Mouse (Mus musculus): ENCODE data around the gene Chit1.

Chit1 gene

GRCm38 (mm10) chr1:134079477-134080163, 31.4 kb upstream of the Chit1 start:
- DNase-seq (ENCODE audit: low read depth) = peak; percentile 76

- DNase-seq (ENCODE audit: low read depth) = no peak
These were observed 30.6 kb upstream of the Chit1 start for GRCm38 (mm10) chr1:134080406-134080805.

DNA sequence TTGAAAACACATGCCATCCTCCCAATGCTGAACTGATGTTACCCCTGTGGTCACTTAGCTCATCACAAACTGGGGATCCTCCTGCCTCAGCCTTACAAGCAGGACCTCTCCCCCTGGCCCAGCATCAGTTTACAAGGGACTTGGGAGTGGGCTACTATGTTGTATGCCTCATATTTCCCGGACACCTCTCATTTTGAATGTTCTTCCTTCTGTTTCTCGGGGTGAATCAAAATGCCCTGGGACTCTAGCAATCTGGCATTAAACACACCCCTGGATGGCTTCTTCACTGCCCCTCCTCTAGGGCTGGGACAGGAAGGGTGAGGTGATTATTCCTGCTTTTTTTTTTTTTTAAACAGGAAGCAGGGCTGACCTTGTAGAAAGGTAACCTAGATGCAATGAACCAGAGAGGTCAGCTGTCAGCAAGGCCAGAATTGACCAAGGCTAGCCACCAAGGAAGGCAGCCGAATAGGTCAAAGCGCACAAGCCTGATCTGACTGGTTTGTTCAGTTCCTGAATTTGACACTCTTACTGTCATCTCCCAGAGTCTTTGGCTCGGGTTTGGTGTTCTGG, 30.1 kb upstream of the Chit1 start:
- no peak for DNase-seq (ENCODE audit: low read depth)

- DNase-seq (ENCODE audit: low read depth) = no peak
These were observed 28.0 kb upstream of the Chit1 start for GRCm38 (mm10) chr1:134082987-134083516.

DNA sequence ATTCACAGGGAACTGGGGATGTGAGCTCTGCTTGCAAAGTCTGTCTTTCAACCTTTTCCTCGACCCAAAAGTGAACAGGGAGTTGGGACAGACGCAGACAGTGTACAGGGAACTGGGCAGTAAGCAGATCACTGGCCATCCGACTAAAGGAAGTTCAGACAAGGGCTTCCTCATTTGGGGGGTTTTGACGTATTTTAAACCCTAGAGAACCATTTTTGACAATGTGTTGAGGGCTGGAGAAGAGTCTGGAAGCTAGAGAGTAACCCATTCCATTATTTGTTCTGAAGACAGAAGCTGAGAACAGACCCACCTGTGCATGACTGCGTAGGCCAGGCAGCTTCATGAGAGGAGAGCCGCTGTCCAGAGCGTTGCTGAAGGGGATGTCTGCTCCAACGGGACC, 27.4 kb upstream of the Chit1 start:
- DNase-seq (ENCODE audit: low read depth) = no peak

- DNase-seq (ENCODE audit: low read depth) = no peak
These were observed 26.9 kb upstream of the Chit1 start for GRCm38 (mm10) chr1:134084128-134084527.

GRCm38 (mm10) chr1:134086017-134086416, 25.0 kb upstream of the Chit1 start:
- no peak for DNase-seq (ENCODE audit: low read depth)

DNA sequence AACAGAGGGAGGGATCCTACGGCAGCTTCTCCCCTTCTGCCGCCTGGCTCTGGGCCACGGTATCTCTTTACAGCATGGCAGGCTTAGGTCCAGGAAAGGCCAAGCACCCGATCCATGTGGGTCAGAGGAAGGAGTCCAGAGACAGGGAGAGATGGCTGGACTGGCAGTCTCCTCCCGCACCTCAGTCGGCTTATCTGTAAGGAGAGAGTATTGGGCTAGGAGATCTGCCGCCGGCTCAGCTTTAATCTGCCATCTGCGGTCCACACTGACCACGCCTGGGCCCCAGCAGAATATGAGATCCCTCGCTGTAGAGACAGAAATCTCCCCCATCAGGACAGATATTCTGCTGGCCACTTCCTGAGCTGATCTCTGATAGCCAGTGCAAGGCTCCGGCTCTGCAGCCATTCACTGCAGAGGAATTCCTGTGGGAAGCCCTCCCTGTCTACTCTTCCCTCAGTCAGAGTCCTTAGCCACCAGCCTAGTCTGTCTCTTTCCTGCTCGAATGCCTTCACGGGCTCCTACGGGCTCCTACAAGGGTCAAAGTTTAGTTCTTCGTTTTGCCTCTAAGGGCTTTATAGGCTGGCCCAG, 24.1 kb upstream of the Chit1 start:
- no peak for DNase-seq (ENCODE audit: low read depth)

- DNase-seq (ENCODE audit: low read depth) = no peak
These were observed 22.0 kb upstream of the Chit1 start for GRCm38 (mm10) chr1:134089074-134089473.

- DNase-seq (ENCODE audit: low read depth) = no peak
These were observed 19.2 kb upstream of the Chit1 start for GRCm38 (mm10) chr1:134091851-134092250.

GRCm38 (mm10) chr1:134092368-134092767, 18.7 kb upstream of the Chit1 start:
- DNase-seq (ENCODE audit: low read depth) = no peak

- DNase-seq (ENCODE audit: low read depth) = peak; percentile 97
These were observed 17.9 kb upstream of the Chit1 start for GRCm38 (mm10) chr1:134092852-134093770.

GRCm38 (mm10) chr1:134093771-134094526, 17.1 kb upstream of the Chit1 start:
- DNase-seq (ENCODE audit: low read depth) = peak; percentile 77

- DNase-seq (ENCODE audit: low read depth) = no peak
These were observed 15.9 kb upstream of the Chit1 start for GRCm38 (mm10) chr1:134095033-134095612.

GRCm38 (mm10) chr1:134095721-134096120, 15.3 kb upstream of the Chit1 start:
- DNase-seq (ENCODE audit: low read depth) = no peak

- peak; percentile 60 for DNase-seq (ENCODE audit: low read depth)
These were observed 14.6 kb upstream of the Chit1 start for GRCm38 (mm10) chr1:134096264-134096934.

DNA sequence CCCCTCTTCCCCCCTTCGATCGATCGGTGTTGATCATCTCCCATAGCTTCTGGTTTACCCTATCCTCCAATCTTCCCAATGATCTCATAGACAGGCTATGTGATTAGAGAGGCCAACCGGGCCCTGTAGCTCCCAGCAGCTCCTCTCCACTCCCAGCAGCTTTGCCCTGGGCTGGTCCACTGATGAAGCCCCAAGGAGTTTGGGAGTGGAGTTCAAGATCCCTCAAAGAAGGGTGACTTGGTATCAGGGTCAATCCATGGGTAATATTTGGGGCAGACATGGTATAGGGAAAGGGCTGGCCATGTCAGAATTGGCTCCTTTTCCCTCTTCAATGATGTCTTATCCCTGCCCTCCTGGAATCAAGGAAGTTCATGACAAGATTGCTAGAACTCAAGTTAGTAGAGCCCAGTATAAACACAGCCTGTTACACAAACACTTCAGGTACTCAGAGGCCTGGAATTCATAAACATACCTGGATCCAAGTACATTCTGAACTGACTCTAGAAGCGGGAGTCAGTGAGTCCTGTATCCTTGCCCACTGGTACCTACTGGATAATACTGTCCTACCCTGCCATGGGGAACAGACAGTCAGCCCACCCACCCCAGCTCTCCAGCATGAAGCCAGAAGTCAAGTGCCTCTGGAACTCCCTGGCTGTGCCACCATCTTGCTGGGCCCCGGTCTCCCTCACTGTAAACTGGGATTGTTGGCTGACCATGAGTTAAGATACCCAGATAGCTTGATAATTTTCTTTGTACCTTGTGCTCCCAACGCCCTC, 13.8 kb upstream of the Chit1 start:
- DNase-seq (ENCODE audit: low read depth) = no peak

GRCm38 (mm10) chr1:134097956-134098725, 12.9 kb upstream of the Chit1 start:
- peak; percentile 31 for DNase-seq (ENCODE audit: low read depth)

Data from naive thymus-derived CD4-positive, alpha-beta T cell, adult 2 months (primary cell).